Comparison of ENCODE assay signal across 17 mouse cellular contexts in the genomic region with DNA sequence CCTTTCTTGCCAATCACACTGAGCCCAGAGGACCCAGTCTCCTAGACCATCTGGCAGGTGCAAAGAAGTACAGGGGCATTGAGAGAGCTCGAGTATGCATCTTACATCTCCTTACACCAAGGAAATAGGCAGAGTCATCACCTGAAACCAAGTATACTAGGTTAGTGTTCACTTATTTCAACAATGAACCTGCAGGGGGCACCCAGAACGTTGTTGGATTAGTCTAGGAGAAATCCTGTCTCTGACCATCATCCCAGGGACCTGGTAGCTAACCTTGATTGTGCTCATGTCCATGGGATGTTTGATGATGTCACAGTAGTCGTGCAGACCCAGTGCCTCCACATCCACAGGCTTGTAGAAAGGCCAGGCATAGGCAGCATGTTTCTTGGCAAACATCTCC. TPM values are rescaled to one million over a fixed set of nuclear protein-coding genes. Genes with fewer than 3 reads are reported as not detected.
A peak's percentile ranks its signal among the peaks of the same experiment; 100 is the strongest.
DNase-seq lines count a peak whose midpoint lies in the region; ATAC-seq and TF ChIP-seq lines count a peak whose summit lies in the region.
"Had no signal": no experiment of that assay in that cellular context is flagged by ENCODE, and none has a peak within 500 bp of the region (broad histone marks: within the 10 kb centered on the region; RNA-seq: fewer than 3 reads in every experiment).

No protein-coding gene starts in this region.

- no peak overlapping the region for H3K4me3 ChIP-seq in midbrain, embryonic 14.5 days (replicated peaks; ENCODE audit: low read depth, low read length)
- H3K4me3 ChIP-seq in midbrain, embryonic 11.5 days (ENCODE audit: low read depth, low read length), result no peak overlapping the region
- H3K4me3 ChIP-seq in stomach, postnatal 0 days (ENCODE audit: low read depth, low read length), result no peak overlapping the region
- H3K4me3 ChIP-seq: embryonic facial prominence, embryonic 12.5 days; midbrain, embryonic 13.5 days; neural tube, embryonic 12.5 days had no signal

- no peaks in the 10 kb centered on the region for H3K4me1 ChIP-seq in midbrain, embryonic 14.5 days (ENCODE audit: control insufficient read depth, insufficient read depth, low read length)
- H3K4me1 ChIP-seq in midbrain, embryonic 11.5 days (ENCODE audit: control insufficient read depth, insufficient read depth, low read length), result no peaks in the 10 kb centered on the region
- no peaks in the 10 kb centered on the region for H3K4me1 ChIP-seq in stomach, postnatal 0 days (replicated peaks; ENCODE audit: control insufficient read depth, insufficient read depth)
- H3K4me1 ChIP-seq: embryonic facial prominence, embryonic 12.5 days; midbrain, embryonic 13.5 days; neural tube, embryonic 12.5 days had no signal

- H3K9ac ChIP-seq in midbrain, embryonic 14.5 days (replicated peaks; ENCODE audit: low read length), result no peak overlapping the region
- H3K9ac ChIP-seq in midbrain, embryonic 11.5 days (ENCODE audit: low read length), result no peak overlapping the region
- no peak overlapping the region for H3K9ac ChIP-seq in stomach, postnatal 0 days (ENCODE audit: low read length)
- H3K9ac ChIP-seq: embryonic facial prominence, embryonic 12.5 days; midbrain, embryonic 13.5 days; neural tube, embryonic 12.5 days had no signal

- TF ChIP-seq EP300 in stomach, postnatal 0 days (optimal IDR thresholded peaks at IDR 0.05), result no peak

- H3K27me3 ChIP-seq in midbrain, embryonic 14.5 days (ENCODE audit: control insufficient read depth, insufficient read depth, low read length), result no peaks in the 10 kb centered on the region
- no peaks in the 10 kb centered on the region for H3K27me3 ChIP-seq in midbrain, embryonic 11.5 days (ENCODE audit: control insufficient read depth, insufficient read depth, low read length)
- H3K27me3 ChIP-seq in stomach, postnatal 0 days (ENCODE audit: control insufficient read depth, insufficient read depth, low read length), result no peaks in the 10 kb centered on the region
- H3K27me3 ChIP-seq: embryonic facial prominence, embryonic 12.5 days; midbrain, embryonic 13.5 days; neural tube, embryonic 12.5 days had no signal

- DNase-seq in embryo, embryonic 11 days, result peak; percentile 17
- no peak for DNase-seq in embryo, embryonic 10 days (ENCODE audit: low spot score)
- peak; percentile 20 for DNase-seq in kidney, adult 9 months
- DNase-seq in kidney, adult 18-20 months, result no peak
- DNase-seq in midbrain, embryonic 14.5 days, result peak; percentile 50
- DNase-seq in midbrain, embryonic 11.5 days (ENCODE audit: low spot score, missing footprints), result no peak
- no peak for DNase-seq in stomach, postnatal 0 days (ENCODE audit: low spot score)
- no peak for DNase-seq in thymus, postnatal 14 days
- DNase-seq: adrenal gland, postnatal 10 days; cerebellum, adult 9-11 months; heart, postnatal 36 days; lung, postnatal 10 days; spleen, adult 18-20 months had no signal

- 75% methylated on average over 3 of the region's 3 CpGs for WGBS in midbrain, embryonic 14.5 days
- 72% methylated on average over 3 of the region's 3 CpGs for WGBS in midbrain, embryonic 11.5 days
- WGBS in stomach, postnatal 0 days, result 64% methylated on average over 3 of the region's 3 CpGs

- no peak overlapping the region for H3K27ac ChIP-seq in midbrain, embryonic 14.5 days (replicated peaks; ENCODE audit: low read depth, low read length)
- H3K27ac ChIP-seq in midbrain, embryonic 11.5 days (ENCODE audit: low read depth, low read length), result no peak overlapping the region
- H3K27ac ChIP-seq in stomach, postnatal 0 days (replicated peaks), result no peak overlapping the region
- H3K27ac ChIP-seq: embryonic facial prominence, embryonic 12.5 days; midbrain, embryonic 13.5 days; neural tube, embryonic 12.5 days had no signal

- H3K9me3 ChIP-seq in midbrain, embryonic 14.5 days (ENCODE audit: control insufficient read depth, low read length), result no peaks in the 10 kb centered on the region
- no peaks in the 10 kb centered on the region for H3K9me3 ChIP-seq in midbrain, embryonic 11.5 days (ENCODE audit: control insufficient read depth, low read length)
- H3K9me3 ChIP-seq in stomach, postnatal 0 days (ENCODE audit: control insufficient read depth, low read length), result no peaks in the 10 kb centered on the region
- H3K9me3 ChIP-seq: embryonic facial prominence, embryonic 12.5 days; midbrain, embryonic 13.5 days; neural tube, embryonic 12.5 days had no signal

- H3K4me2 ChIP-seq in midbrain, embryonic 14.5 days (ENCODE audit: low read length), result no peak overlapping the region
- H3K4me2 ChIP-seq in midbrain, embryonic 11.5 days, result no peak overlapping the region
- no peak overlapping the region for H3K4me2 ChIP-seq in stomach, postnatal 0 days (replicated peaks; ENCODE audit: low read depth)
- H3K4me2 ChIP-seq: embryonic facial prominence, embryonic 12.5 days; midbrain, embryonic 13.5 days; neural tube, embryonic 12.5 days had no signal

- ATAC-seq in midbrain, embryonic 14.5 days (ENCODE audit: low FRiP score, low TSS enrichment), result no peak
- ATAC-seq in midbrain, embryonic 11.5 days (ENCODE audit: low FRiP score), result no peak
- ATAC-seq in stomach, postnatal 0 days (ENCODE audit: low FRiP score, low TSS enrichment), result no peak
- ATAC-seq: inflammation-experienced regulatory T-cells, adult 6 months; midbrain, embryonic 13.5 days had no signal

- H3K36me3 ChIP-seq in midbrain, embryonic 14.5 days (ENCODE audit: control insufficient read depth, insufficient read depth, low read length), result peaks cover 81% of the 10 kb centered on the region
- H3K36me3 ChIP-seq in midbrain, embryonic 11.5 days (ENCODE audit: control insufficient read depth, insufficient read depth, low read length), result peaks cover 31% of the 10 kb centered on the region
- H3K36me3 ChIP-seq in stomach, postnatal 0 days (ENCODE audit: control insufficient read depth, insufficient read depth, low read length), result peaks cover 31% of the 10 kb centered on the region

- peak; percentile 49 for TF ChIP-seq CTCF in stomach, postnatal 0 days (IDR thresholded peaks at IDR 0.05; ENCODE audit: low read depth)

RNA-seq across cellular contexts. Expression of a gene that starts 31.5 kb away (rescaled TPM):
- 0.34 TPM in 1 of 2 replicates, not detected in the other for polyA plus RNA-seq in midbrain, embryonic 14.5 days (2014; fragmentation: Nextera tagmentation; extraction: Ambion mirVana)
- polyA plus RNA-seq in midbrain, embryonic 11.5 days (2014; fragmentation: Nextera tagmentation; extraction: Ambion mirVana), result 0.07 and 0.12 TPM in 2 replicates
- polyA plus RNA-seq in stomach, postnatal 0 days (2015; fragmentation: Nextera tagmentation; extraction: Ambion mirVana), result 45.6 and 48.8 TPM in 2 replicates

RNA-seq across cellular contexts. Expression of a gene that starts 54.2 kb away (rescaled TPM):
- polyA plus RNA-seq in midbrain, embryonic 14.5 days (2014; fragmentation: Nextera tagmentation; extraction: Ambion mirVana), result 10.5 and 11.2 TPM in 2 replicates
- 21.4 and 21.9 TPM in 2 replicates for polyA plus RNA-seq in midbrain, embryonic 11.5 days (2014; fragmentation: Nextera tagmentation; extraction: Ambion mirVana)
- 3.9 and 4.0 TPM in 2 replicates for polyA plus RNA-seq in stomach, postnatal 0 days (2015; fragmentation: Nextera tagmentation; extraction: Ambion mirVana)
- polyA plus RNA-seq: inflammation-experienced regulatory T-cells, adult 6 months had no signal

Comparison
In these comparisons a context has a peak if more than half of its experiments do, and no peak if none do; other contexts are left out.
1. DNase-seq: peak in embryo, embryonic 11 days (single experiment), kidney, adult 9 months (single experiment) and midbrain, embryonic 14.5 days (single experiment); none in embryo, embryonic 10 days (single experiment), kidney, adult 18-20 months (single experiment), midbrain, embryonic 11.5 days (single experiment), stomach, postnatal 0 days (single experiment) and thymus, postnatal 14 days (single experiment).
2. RNA of a gene that starts 31.5 kb away (polyA plus RNA-seq): 45.6 to 48.8 TPM in stomach, postnatal 0 days; 0.07 to 0.12 TPM in midbrain, embryonic 11.5 days and 0.34 TPM in midbrain, embryonic 14.5 days; every median in the first group is over 10 times any median in the second.